Mouse (Mus musculus) CH12.LX (cell line): ENCODE measurements around the gene Gtf2b. TPM values are rescaled to one million over a fixed set of nuclear protein-coding genes. Genes with fewer than 3 reads are reported as not detected.

Experiments
- DNase-seq: peaks from one replicate; pipeline ENCODE4 v3.0.0-alpha.2; 2013; ENCODE audit errors: extremely low read depth
- H3K27ac ChIP-seq: 2 replicates; pipeline ENCODE4 v1.5.1; 2012; ENCODE audit warnings: low read depth, mild to moderate bottlenecking, control low read depth, moderate library complexity; ENCODE audit not compliant: insufficient read depth
- H3K27me3 ChIP-seq: replicated peaks from 2 replicates; pipeline ENCODE3; 2012; ENCODE audit warnings: inconsistent platforms
- H3K36me3 ChIP-seq, 2 experiments: replicated peaks in 1 of 2; 2 replicates each; pipeline versions ENCODE3 to v1.6.1; 2012; ENCODE audit warnings: inconsistent platforms in 1 of 2, low read length in 1 of 2, mild to moderate bottlenecking in 1 of 2, mixed read lengths in 1 of 2, moderate library complexity in 1 of 2; ENCODE audit not compliant: control insufficient read depth in 1 of 2, insufficient read depth in 1 of 2
- H3K4me1 ChIP-seq, 2 experiments: 2 replicates each; pipeline ENCODE4 v1.6.1; 2012; ENCODE audit warnings: inconsistent platforms in 1 of 2, moderate library complexity in 1 of 2; ENCODE audit not compliant: insufficient read depth in 2 of 2, control insufficient read depth in 1 of 2
- H3K4me2 ChIP-seq: 2 replicates; pipeline ENCODE4 v1.6.1; 2012; ENCODE audit warnings: low read depth, mild to moderate bottlenecking, control low read depth; ENCODE audit not compliant: poor library complexity, insufficient read depth, severe bottlenecking
- H3K4me3 ChIP-seq, 3 experiments: fragments of 150-350 bp in 1 of 3; sonication (generic) in 1 of 3; replicated peaks in 1 of 3; 2 replicates each; pipeline versions ENCODE3 to v1.5.1; 2011 to 2012; ENCODE audit warnings: low read depth in 2 of 3, low read length in 2 of 3, mild to moderate bottlenecking in 2 of 3, moderate library complexity in 2 of 3, control low read depth in 1 of 3, improper control_type of control experiment in 1 of 3, inconsistent platforms in 1 of 3, mixed read lengths in 1 of 3; ENCODE audit not compliant: poor library complexity in 1 of 3
- H3K79me2 ChIP-seq: replicated peaks from 2 replicates; pipeline ENCODE4 v1.6.1; 2012; ENCODE audit warnings: mild to moderate bottlenecking, moderate library complexity; ENCODE audit not compliant: control insufficient read depth, poor library complexity, insufficient read depth, severe bottlenecking; ENCODE audit errors: extremely low read depth
- H3K9ac ChIP-seq: 2 replicates; pipeline ENCODE4 v1.6.1; 2012; ENCODE audit warnings: low read depth, mild to moderate bottlenecking, control low read depth, moderate library complexity; ENCODE audit not compliant: insufficient read depth
- H3K9me3 ChIP-seq: replicated peaks from 2 replicates; pipeline ENCODE3; 2012; ENCODE audit warnings: low read length, inconsistent platforms, mixed read lengths
- BHLHE40 ChIP-seq: IDR thresholded peaks from 2 replicates; pipeline ENCODE4 v1.6.1; 2011; ENCODE audit warnings: mild to moderate bottlenecking, low read depth, low read length, improper control_type of control experiment
- CHD1 ChIP-seq: IDR thresholded peaks from 2 replicates; pipeline ENCODE4 v1.6.1; 2012; ENCODE audit warnings: low read depth, low read length, improper control_type of control experiment, inconsistent platforms
- CTCF ChIP-seq, 2 experiments: IDR thresholded peaks in 1 of 2; conservative IDR thresholded peaks in 1 of 2; 2 replicates each; pipeline ENCODE4 v1.5.1; 2011 to 2012; ENCODE audit warnings: low read depth in 2 of 2, low read length in 2 of 2, improper control_type of control experiment in 1 of 2, inconsistent platforms in 1 of 2, mild to moderate bottlenecking in 1 of 2, moderate library complexity in 1 of 2
- EP300 ChIP-seq: IDR thresholded peaks from 2 replicates; pipeline ENCODE4 v1.6.1; 2011; ENCODE audit warnings: low read length, improper control_type of control experiment
- ETS1 ChIP-seq: conservative IDR thresholded peaks from 2 replicates; pipeline ENCODE4 v1.6.1; 2012; ENCODE audit warnings: low read depth, mild to moderate bottlenecking, inconsistent platforms, low read length, improper control_type of control experiment, moderate library complexity
- HCFC1 ChIP-seq: IDR thresholded peaks from 2 replicates; pipeline ENCODE4 v1.6.1; 2012; ENCODE audit warnings: low read depth, mild to moderate bottlenecking, inconsistent platforms, low read length, improper control_type of control experiment
- JUND ChIP-seq: conservative IDR thresholded peaks from 2 replicates; pipeline ENCODE4 v1.6.1; 2011; ENCODE audit warnings: low read depth, low read length, improper control_type of control experiment
- MAZ ChIP-seq: IDR thresholded peaks from 2 replicates; pipeline ENCODE4 v1.6.1; 2012; ENCODE audit warnings: low read depth, mild to moderate bottlenecking, inconsistent platforms, low read length, improper control_type of control experiment, moderate library complexity
- MXI1 ChIP-seq: IDR thresholded peaks from 2 replicates; pipeline ENCODE4 v1.6.1; 2011; ENCODE audit warnings: mild to moderate bottlenecking, low read depth, low read length, improper control_type of control experiment
- MYC ChIP-seq: IDR thresholded peaks from 2 replicates; pipeline ENCODE4 v1.6.1; 2011; ENCODE audit warnings: low read depth, mild to moderate bottlenecking, improper control_type of control experiment, low read length
- NRF1 ChIP-seq: IDR thresholded peaks from 2 replicates; pipeline ENCODE4 v1.6.1; 2014; ENCODE audit warnings: low read depth, mild to moderate bottlenecking, inconsistent platforms, low read length, improper control_type of control experiment, moderate library complexity
- PAX5 ChIP-seq: IDR thresholded peaks from 2 replicates; pipeline ENCODE4 v1.6.1; 2012; ENCODE audit warnings: low read length, inconsistent platforms, mixed read lengths
- POLR2AphosphoS2 ChIP-seq: IDR thresholded peaks from 2 replicates; pipeline ENCODE4 v1.6.1; 2011; ENCODE audit warnings: low read depth, low read length, improper control_type of control experiment
- RAD21 ChIP-seq: IDR thresholded peaks from 2 replicates; pipeline ENCODE4 v1.6.1; 2011; ENCODE audit warnings: low read depth, mild to moderate bottlenecking, low read length, improper control_type of control experiment, moderate library complexity
- SIN3A ChIP-seq: IDR thresholded peaks from 2 replicates; pipeline ENCODE4 v1.6.1; 2012; ENCODE audit warnings: low read length, improper control_type of control experiment, inconsistent platforms
- TBP ChIP-seq: conservative IDR thresholded peaks from 2 replicates; pipeline ENCODE4 v1.6.1; 2011; ENCODE audit warnings: low read depth, low read length, improper control_type of control experiment
- TCF12 ChIP-seq: IDR thresholded peaks from 2 replicates; pipeline ENCODE4 v1.6.1; 2014; ENCODE audit warnings: low read depth, mild to moderate bottlenecking, inconsistent platforms, low read length, improper control_type of control experiment
- UBTF ChIP-seq: IDR thresholded peaks from 2 replicates; pipeline ENCODE4 v1.6.1; 2012; ENCODE audit warnings: low read depth, mild to moderate bottlenecking, inconsistent platforms, low read length, improper control_type of control experiment, moderate library complexity
- USF1 ChIP-seq: IDR thresholded peaks from 2 replicates; pipeline ENCODE4 v1.6.1; 2014; ENCODE audit warnings: low read depth, mild to moderate bottlenecking, inconsistent platforms, low read length, improper control_type of control experiment
- ZC3H11A ChIP-seq: IDR thresholded peaks from 2 replicates; pipeline ENCODE4 v1.6.1; 2012; ENCODE audit warnings: low read depth, mild to moderate bottlenecking, inconsistent platforms, low read length, improper control_type of control experiment
- ZNF384 ChIP-seq: IDR thresholded peaks from 2 replicates; pipeline ENCODE4 v1.6.1; 2012; ENCODE audit warnings: low read depth, low read length, improper control_type of control experiment, inconsistent platforms
- dilution Hi-C: fragments of 300-500 bp; cut with MboI; formaldehyde crosslinking; loops from 2 replicates; pipeline ENCODE4 v1.14.3; 2020; ENCODE audit warnings: low sequenced_read_pairs; ENCODE audit not compliant: extremely low pct_unique_long_range_greater_than_20kb, extremely low pct_ligation_motif_present
- in situ Hi-C: fragments of 300-500 bp; cut with MboI; formaldehyde crosslinking; loops from 3 replicates; pipeline ENCODE4 v1.14.3; 2019; ENCODE audit warnings: low sequenced_read_pairs, low pct_ligation_motif_present, low pct_unique_long_range_greater_than_20kb, mixed read lengths
- polyA plus RNA-seq: library from polyadenylated mRNA; unstranded; fragments of >175 nt; gene quantifications from 2 replicates; pipeline ENCODE4 v1.2.1, GENCODE M21; 2012; ENCODE audit warnings: low read depth; ENCODE audit not compliant: insufficient read length
- total RNA-seq, 2 experiments: library from RNA; depleted of rRNA; stranded (reverse); fragments of 300-350 nt in 1 of 2; fragments of >200 nt in 1 of 2; gene quantifications; 2 replicates each; pipeline ENCODE4 v1.2.3; 2012 to 2014

Gtf2b gene
- total and polyA plus RNA-seq, 3 experiments = 120 to 297 (median 138) TPM

DNA sequence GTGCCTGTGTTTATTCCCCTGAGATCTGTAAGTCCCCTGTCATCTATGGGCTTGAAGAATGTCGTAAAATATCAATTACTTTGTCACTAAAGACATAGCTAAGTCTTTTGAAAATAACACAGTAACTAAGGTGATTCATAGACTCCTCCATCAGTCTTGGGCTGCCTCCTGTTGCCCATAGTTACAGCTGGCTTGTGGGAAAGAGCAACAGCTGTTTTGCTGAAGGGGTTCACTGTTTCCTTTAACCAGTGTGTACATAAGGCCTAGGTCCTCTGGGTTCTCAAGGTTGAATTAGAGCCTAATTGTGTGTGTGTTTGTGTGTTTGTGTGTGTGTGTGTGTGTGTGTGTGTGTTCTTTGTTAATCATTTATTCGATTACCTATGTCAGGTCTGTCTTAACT, 39.4 kb upstream of the Gtf2b start:
- dilution Hi-C loops = no loop called here
- H3K9ac ChIP-seq = no peak overlapping the region
- DNase-seq = no peak
- in situ Hi-C loops = no loop called here
- H3K79me2 ChIP-seq = no peaks in the 10 kb centered on the region
- no peak overlapping the region for H3K27ac ChIP-seq
- H3K4me1 ChIP-seq = no peaks in the 10 kb centered on the region
- peaks cover 6% of the 10 kb centered on the region for H3K9me3 ChIP-seq
- no peak overlapping the region for H3K4me2 ChIP-seq
- H3K36me3 ChIP-seq = peaks cover 9 to 85% of the 10 kb centered on the region in 2 experiments
- no peak overlapping the region for H3K4me3 ChIP-seq
- TF ChIP-seq USF1 (no peak), MYC (no peak), ZC3H11A (no peak), TCF12 (no peak), ZNF384 (no peak), CTCF (conservative IDR thresholded peaks at IDR 0.05 in 1 of 2, IDR thresholded peaks at IDR 0.05 in 1 of 2; ENCODE audit: low read depth in 2 of 2, low read length in 2 of 2) (no peak), JUND (no peak)
- no peaks in the 10 kb centered on the region for H3K27me3 ChIP-seq

DNA sequence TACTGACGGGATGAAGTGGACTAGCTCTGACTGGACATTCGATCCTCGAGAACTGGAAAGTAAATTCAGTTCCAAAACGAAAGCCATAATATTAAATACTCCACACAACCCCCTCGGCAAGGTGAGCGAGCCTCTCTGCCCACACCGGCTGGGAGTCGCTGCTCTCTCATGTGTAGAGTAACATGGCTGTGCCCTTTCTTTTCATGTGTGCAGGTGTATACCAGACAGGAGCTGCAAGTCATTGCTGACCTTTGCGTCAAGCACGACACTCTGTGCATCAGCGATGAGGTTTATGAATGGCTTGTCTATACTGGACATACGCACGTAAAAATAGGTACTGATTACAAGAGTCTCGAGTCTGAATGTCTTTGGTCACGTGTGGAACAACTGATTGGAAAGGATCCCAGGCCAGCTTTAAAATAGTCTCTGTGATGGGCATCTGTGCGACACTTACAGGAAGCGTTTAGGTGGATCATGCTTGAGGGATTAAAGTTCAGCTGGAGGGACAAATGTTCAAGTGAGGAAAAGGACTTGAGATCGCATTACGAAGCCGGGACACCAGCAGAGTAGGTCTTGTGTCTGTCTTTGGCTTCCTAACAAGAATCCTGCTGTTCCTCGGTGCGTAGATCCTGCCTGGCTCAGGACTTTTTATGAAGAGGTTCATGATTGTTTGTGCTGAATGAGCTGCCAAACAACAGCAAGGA, 38.7 kb upstream of the Gtf2b start:
- Histone ChIP-seq H3K79me2 (no peaks in the 10 kb centered on the region), H3K27ac (no peak overlapping the region), H3K9ac (no peak overlapping the region), H3K4me1 (no peaks in the 10 kb centered on the region), H3K4me3 (no peak overlapping the region), H3K27me3 (no peaks in the 10 kb centered on the region), H3K4me2 (no peak overlapping the region), H3K9me3 (peaks cover 6% of the 10 kb centered on the region), H3K36me3 (peaks cover 8 to 85% of the 10 kb centered on the region in 2 experiments)
- in situ Hi-C loops = no loop called here
- dilution Hi-C loops = no loop called here
- no peak for TF ChIP-seq ETS1
- no peak for TF ChIP-seq HCFC1
- TF ChIP-seq MAZ = no peak
- no peak for TF ChIP-seq POLR2AphosphoS2
- no peak for TF ChIP-seq BHLHE40
- TF ChIP-seq RAD21 = no peak
- TF ChIP-seq PAX5 = no peak
- no peak for DNase-seq

- dilution Hi-C loops = no loop called here
- no peak overlapping the region for H3K4me3 ChIP-seq
Observed at GRCm38 (mm10) chr3:142734291-142734690, 30.6 kb upstream of the Gtf2b start.

More at GRCm38 (mm10) chr3:142734291-142734690, 30.6 kb upstream of the Gtf2b start:
- Histone ChIP-seq H3K27me3 (no peaks in the 10 kb centered on the region), H3K4me2 (no peak overlapping the region), H3K4me1 (no peaks in the 10 kb centered on the region), H3K36me3 (peaks cover 4 to 75% of the 10 kb centered on the region in 2 experiments), H3K9me3 (no peaks in the 10 kb centered on the region), H3K27ac (no peak overlapping the region), H3K9ac (no peak overlapping the region), H3K79me2 (no peaks in the 10 kb centered on the region)
- TF ChIP-seq BHLHE40 (no peak), RAD21 (no peak), UBTF (no peak), PAX5 (no peak), MXI1 (no peak), MYC (no peak), CHD1 (no peak), NRF1 (no peak), SIN3A (no peak), TBP (no peak), JUND (no peak), EP300 (no peak)
- in situ Hi-C loops = no loop called here
- DNase-seq = no peak
